Mouse (Mus musculus) embryonic facial prominence, embryonic 14.5 days (tissue): ENCODE data around the gene 4930435E12Rik. TPM values are rescaled to one million over a fixed set of nuclear protein-coding genes. Genes with fewer than 3 reads are reported as not detected.

Experiments used
- ATAC-seq: fragments of 200-750 bp; cut with Nextera tagmentation; 2 replicates; pipeline ENCODE4 v1.8.0; 2017; ENCODE audit warnings: low read depth, moderate number of reproducible peaks, moderate TSS enrichment
- DNase-seq: peaks from one replicate; pipeline ENCODE4 v3.0.0-alpha.2; 2015; ENCODE audit warnings: low spot score
- H3K27ac ChIP-seq: fragments of 300-500 bp; sonication (generic); replicated peaks from 2 replicates; pipeline ENCODE4 v1.5.1; 2014; ENCODE audit warnings: low read depth, mild to moderate bottlenecking, low read length, moderate library complexity
- H3K27me3 ChIP-seq: fragments of 300-500 bp; sonication (generic); replicated peaks from 2 replicates; pipeline ENCODE4 v1.6.1; 2014; ENCODE audit warnings: low read length; ENCODE audit not compliant: control insufficient read depth, insufficient read depth
- H3K36me3 ChIP-seq: fragments of 300-500 bp; sonication (generic); 2 replicates; pipeline ENCODE4 v1.6.1; 2014; ENCODE audit warnings: low read length, mixed read lengths; ENCODE audit not compliant: control insufficient read depth, insufficient read depth
- H3K4me1 ChIP-seq: fragments of 300-500 bp; sonication (generic); 2 replicates; pipeline ENCODE4 v1.6.1; 2014; ENCODE audit warnings: antibody characterized with exemption, low read length; ENCODE audit not compliant: control insufficient read depth, insufficient read depth
- H3K4me2 ChIP-seq: fragments of 300-500 bp; sonication (generic); 2 replicates; pipeline ENCODE4 v1.6.1; 2014; ENCODE audit warnings: low read depth, mild to moderate bottlenecking, low read length, moderate library complexity, mixed read lengths
- H3K4me3 ChIP-seq: fragments of 300-500 bp; sonication (generic); 2 replicates; pipeline ENCODE4 v1.5.1; 2014; ENCODE audit warnings: low read depth, mild to moderate bottlenecking, low read length
- H3K9ac ChIP-seq: fragments of 300-500 bp; sonication (generic); 2 replicates; pipeline ENCODE4 v1.6.1; 2014; ENCODE audit warnings: low read depth, mild to moderate bottlenecking, low read length, moderate library complexity, mixed read lengths
- H3K9me3 ChIP-seq: fragments of 300-500 bp; sonication (generic); 2 replicates; pipeline ENCODE4 v1.6.1; 2016; ENCODE audit warnings: low read length; ENCODE audit not compliant: control insufficient read depth
- WGBS: fragments of 180-500 bp; shearing (Covaris S2); extraction: QIAGEN DNeasy Blood & Tissue Kit; methylation state at CpG from one replicate; pipeline ENCODE4 v1.1.7; 2014; 5-methylcytosine and 5-hydroxymethylcytosine counted together
- polyA plus RNA-seq: library from polyadenylated mRNA; unstranded; fragments of >200 nt; fragmentation: Nextera tagmentation; extraction: Ambion mirVana; gene quantifications from 2 replicates; pipeline ENCODE4 v1.2.1, GENCODE M21; 2014

4930435E12Rik gene
- polyA plus RNA-seq, 1 experiment from 2014 or later: not detected

DNA sequence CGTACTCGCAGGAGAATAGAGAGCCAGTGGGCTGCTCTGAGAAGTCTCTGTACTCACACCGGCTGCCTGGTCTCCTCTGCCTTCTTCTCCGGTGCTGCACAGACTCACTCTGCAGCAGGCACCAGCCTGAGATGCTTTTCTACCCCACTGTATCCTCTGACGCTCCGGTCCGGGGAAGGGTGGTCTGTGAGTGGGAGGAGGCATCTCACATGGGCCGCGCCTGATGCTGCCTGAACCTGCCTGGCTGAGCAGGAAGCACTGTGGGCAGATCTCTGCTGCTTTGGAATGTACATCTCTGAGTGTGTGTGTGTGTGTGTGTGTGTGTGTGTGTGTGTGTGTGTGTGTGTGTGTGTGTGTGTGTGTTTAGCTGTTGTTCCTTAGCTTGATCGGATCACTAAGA is 28.5 kb downstream of the 4930435E12Rik start, which contains the start of gene Upk1b:
Upk1b (minus strand) TSS at position 238 of the 400 bp plus-strand sequence.
- WGBS: 22% methylated on average over 10 of the region's 10 CpGs
- Histone ChIP-seq H3K4me2 (no peak within 1 kb of the TSS), H3K9me3 (no peaks in the 10 kb centered on the region), H3K27me3 (no peaks in the 10 kb centered on the region; the same call in 1 of the 2 replicates), H3K27ac (no peak within 1 kb of the TSS), H3K9ac (peak within 1 kb of the TSS; percentile 40; the same call in 1 of the 2 replicates), H3K4me1 (no peaks in the 10 kb centered on the region), H3K36me3 (no peaks in the 10 kb centered on the region), H3K4me3 (no peak within 1 kb of the TSS)
- ATAC-seq (peak; percentile 87), DNase-seq (peak; percentile 66)

DNA sequence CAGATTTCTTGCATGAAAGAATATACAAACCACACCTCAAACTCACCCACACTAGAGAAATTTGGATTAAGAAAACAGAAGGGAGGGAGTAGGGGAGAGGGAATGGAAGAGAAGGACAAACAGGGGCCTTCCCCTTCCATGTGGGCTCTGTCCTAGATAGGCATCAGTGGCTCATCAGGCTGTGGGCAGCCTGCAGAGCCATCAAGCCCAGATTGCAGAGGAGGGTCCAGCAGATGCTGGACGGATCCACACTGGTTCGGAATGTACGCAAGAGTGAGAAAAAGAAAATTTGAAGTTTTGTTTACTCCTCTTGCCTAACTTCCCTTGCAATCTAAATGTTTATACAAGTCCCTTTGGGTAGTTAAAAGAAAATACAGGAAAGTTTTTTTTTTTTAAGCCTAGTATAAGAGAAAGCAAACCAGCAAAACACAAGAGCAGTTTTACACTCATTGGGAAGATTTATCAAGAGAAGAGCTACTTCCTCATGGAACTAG is 29.5 kb downstream of the 4930435E12Rik start:
- ATAC-seq: no peak
- 78% methylated on average over 3 of the region's 3 CpGs for WGBS
- no peaks in the 10 kb centered on the region for H3K9me3 ChIP-seq

DNA sequence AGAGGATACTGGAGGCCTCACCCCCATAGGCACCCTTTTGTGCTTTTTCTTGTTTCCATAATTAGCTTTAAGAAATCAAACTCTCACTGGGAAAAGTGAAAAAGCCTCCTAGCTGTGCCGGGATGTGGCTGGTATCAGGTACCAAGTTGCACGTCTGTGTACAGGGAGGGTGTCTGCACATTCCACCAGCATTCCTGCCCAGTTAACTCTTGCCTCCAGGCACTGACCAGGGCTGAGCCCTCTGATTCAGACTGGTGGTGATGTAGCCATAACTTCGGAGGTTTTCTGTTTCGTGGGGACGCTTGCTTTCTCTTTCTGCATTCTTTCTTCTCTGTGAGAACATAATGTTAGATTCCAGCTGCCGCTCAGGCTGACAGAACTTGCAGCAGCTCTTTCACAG is 35.4 kb downstream of the 4930435E12Rik start:
- H3K27me3 ChIP-seq: no peaks in the 10 kb centered on the region; the same call in 1 of the 2 replicates
- no peak overlapping the region; the same call in 1 of the 2 replicates for H3K4me2 ChIP-seq
- no peak overlapping the region for H3K4me3 ChIP-seq
- no peaks in the 10 kb centered on the region for H3K4me1 ChIP-seq
- no peaks in the 10 kb centered on the region for H3K36me3 ChIP-seq
- WGBS: 24% methylated on average over 6 of the region's 6 CpGs
- 0 out of 2 replicates have a peak, but pooled peaks have one; percentile 53 for ATAC-seq
- 0 out of 2 replicates have a peak overlapping the region, but pooled peaks have one; percentile 15 for H3K27ac ChIP-seq
- H3K9me3 ChIP-seq: no peaks in the 10 kb centered on the region
- no peak for DNase-seq
- no peak overlapping the region; the same call in 1 of the 2 replicates for H3K9ac ChIP-seq

More for the DNA sequence above, 29.5 kb downstream of the 4930435E12Rik start:
- Histone ChIP-seq H3K4me3 (no peak overlapping the region), H3K4me2 (no peak overlapping the region), H3K27ac (no peak overlapping the region), H3K36me3 (no peaks in the 10 kb centered on the region), H3K4me1 (no peaks in the 10 kb centered on the region), H3K9ac (no peak overlapping the region), H3K27me3 (no peaks in the 10 kb centered on the region; the same call in 1 of the 2 replicates)
- no peak for DNase-seq

DNA sequence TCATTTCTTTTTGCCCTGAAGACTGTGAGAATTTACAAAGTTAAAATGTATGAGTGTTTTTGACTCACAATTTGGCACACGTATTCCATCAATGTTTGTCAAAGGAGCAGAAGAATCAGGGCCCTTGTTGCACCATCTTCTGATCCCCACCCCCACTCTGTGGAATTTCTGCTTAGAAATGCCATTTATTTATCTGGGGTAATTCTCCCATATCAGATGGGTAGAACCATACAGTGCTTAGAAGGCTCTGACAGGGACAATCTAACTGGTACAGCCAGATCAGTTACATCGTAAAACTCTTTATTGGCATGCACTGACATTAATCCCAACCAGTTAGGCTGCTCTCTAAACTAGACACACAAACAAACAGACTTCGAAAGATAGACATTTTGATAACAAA is 38.6 kb downstream of the 4930435E12Rik start:
- Histone ChIP-seq H3K9ac (no peak overlapping the region), H3K4me1 (no peaks in the 10 kb centered on the region), H3K9me3 (no peaks in the 10 kb centered on the region), H3K36me3 (no peaks in the 10 kb centered on the region), H3K4me2 (no peak overlapping the region), H3K27ac (no peak overlapping the region), H3K4me3 (no peak overlapping the region), H3K27me3 (no peaks in the 10 kb centered on the region)
- 63% methylated on average over 3 of the region's 3 CpGs for WGBS
- no peak for DNase-seq
- ATAC-seq: no peak

DNA sequence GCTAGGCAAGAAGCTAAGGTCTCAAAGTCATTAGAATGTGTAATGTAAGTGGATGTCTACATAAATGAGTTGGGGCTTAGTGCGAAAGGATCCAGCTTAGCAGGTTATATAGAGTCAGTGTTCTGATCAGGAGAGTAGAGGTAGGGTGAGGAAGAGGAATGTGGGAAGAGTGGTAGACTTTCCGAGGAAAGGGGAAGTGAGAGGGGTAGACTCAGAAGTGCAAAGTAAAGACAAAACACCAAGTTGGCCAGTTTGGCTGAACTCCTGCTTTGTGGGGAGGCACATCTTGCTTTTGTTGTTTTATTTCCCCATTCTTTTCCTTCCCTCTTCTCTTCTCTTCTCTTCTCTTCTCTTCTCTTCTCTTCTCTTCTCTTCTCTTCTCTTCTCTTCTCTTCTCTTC is 39.5 kb downstream of the 4930435E12Rik start:
- Histone ChIP-seq H3K9ac (no peak overlapping the region), H3K4me2 (no peak overlapping the region), H3K4me1 (no peaks in the 10 kb centered on the region), H3K27me3 (no peaks in the 10 kb centered on the region), H3K4me3 (no peak overlapping the region), H3K9me3 (no peaks in the 10 kb centered on the region), H3K36me3 (no peaks in the 10 kb centered on the region), H3K27ac (no peak overlapping the region)
- no peak for ATAC-seq
- WGBS: 85% methylated on average over 2 of the region's 2 CpGs
- DNase-seq: no peak

DNA sequence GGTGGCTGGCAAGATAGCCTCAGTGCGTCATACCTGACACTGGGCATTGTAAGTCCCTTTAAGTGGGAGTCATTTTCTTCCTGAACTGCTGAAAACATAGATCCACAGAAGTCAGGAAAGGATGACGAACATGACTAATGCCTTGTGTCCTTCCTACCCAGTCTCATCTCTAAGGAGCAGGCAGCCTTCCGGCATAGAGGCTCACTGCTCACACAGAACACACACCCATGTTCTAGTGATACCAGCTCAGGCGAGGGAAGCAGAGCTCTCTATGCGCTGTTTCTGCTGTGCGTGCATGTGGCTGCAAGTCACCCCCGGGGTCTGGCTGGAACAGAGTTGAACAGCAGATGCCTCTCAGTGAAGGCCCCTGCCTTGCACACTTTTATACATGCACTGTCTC is 43.2 kb downstream of the 4930435E12Rik start:
- Histone ChIP-seq H3K4me1 (no peaks in the 10 kb centered on the region), H3K9me3 (no peaks in the 10 kb centered on the region), H3K9ac (no peak overlapping the region), H3K27ac (no peak overlapping the region), H3K4me2 (no peak overlapping the region), H3K36me3 (no peaks in the 10 kb centered on the region), H3K4me3 (no peak overlapping the region), H3K27me3 (no peaks in the 10 kb centered on the region)
- WGBS: 64% methylated on average over 7 of the region's 7 CpGs
- DNase-seq (no peak), ATAC-seq (no peak)

DNA sequence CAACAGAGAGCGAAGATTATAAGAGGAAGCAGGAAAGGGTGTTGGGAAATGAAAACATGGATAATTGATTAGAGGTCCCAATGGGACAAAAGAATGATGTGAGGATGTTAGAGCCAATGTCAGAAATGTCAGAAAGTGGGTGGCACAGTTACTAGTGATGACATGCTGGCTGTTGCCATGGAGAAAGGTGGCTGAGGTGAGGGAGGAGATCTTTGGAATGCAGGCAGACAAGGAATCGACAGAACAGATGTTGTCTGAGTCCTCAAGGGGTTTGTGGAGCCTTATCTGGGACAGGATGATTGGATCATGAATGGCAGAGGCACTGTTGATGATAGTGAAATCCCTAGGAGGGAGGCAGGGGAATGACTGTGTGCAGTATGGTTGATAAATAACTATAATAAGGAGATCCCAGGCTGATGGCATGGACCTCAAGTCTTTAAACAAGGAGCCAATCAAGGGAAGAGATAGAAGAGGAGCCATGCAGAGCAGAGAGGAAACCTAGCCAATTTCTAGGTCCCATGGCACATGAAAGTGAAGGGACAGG is 46.0 kb downstream of the 4930435E12Rik start:
- Histone ChIP-seq H3K4me2 (no peak overlapping the region), H3K27me3 (no peaks in the 10 kb centered on the region)
- WGBS: 44% methylated on average over 2 of the region's 2 CpGs

DNA sequence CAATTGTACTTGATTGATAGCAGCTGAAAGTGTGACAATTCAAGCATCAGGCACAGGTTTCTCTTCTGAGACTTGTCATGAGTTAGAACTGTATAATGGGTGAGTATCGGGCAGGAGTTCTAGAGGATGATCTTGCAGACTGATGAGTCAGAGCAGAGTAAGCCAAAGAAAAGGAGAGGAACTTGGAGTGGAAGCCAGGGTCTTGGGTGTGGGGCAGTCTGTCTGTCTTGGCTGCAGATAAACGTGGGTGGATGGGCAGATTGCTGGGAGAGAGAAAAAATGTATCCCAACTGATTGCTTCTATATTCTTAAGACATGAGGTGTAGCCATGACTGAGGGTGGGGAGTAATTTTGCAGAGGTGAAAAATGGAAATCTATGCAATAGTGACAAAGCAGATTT is 46.6 kb downstream of the 4930435E12Rik start:
- ATAC-seq (no peak), DNase-seq (no peak)
- 63% methylated on average over 2 of the region's 2 CpGs for WGBS
- Histone ChIP-seq H3K9me3 (no peaks in the 10 kb centered on the region), H3K4me3 (no peak overlapping the region), H3K27me3 (no peaks in the 10 kb centered on the region), H3K36me3 (no peaks in the 10 kb centered on the region), H3K27ac (no peak overlapping the region), H3K4me2 (no peak overlapping the region), H3K4me1 (no peaks in the 10 kb centered on the region), H3K9ac (no peak overlapping the region)

More for the DNA sequence above, 46.0 kb downstream of the 4930435E12Rik start:
- Histone ChIP-seq H3K27ac (no peak overlapping the region), H3K36me3 (no peaks in the 10 kb centered on the region), H3K4me3 (no peak overlapping the region), H3K4me1 (no peaks in the 10 kb centered on the region), H3K9me3 (no peaks in the 10 kb centered on the region), H3K9ac (no peak overlapping the region)
- DNase-seq (no peak), ATAC-seq (no peak)
